Mouse (Mus musculus): ENCODE measurements around the gene Ssxb9. TPM values are rescaled to one million over a fixed set of nuclear protein-coding genes. Genes with fewer than 3 reads are reported as not detected.
"Not testable (repeated sequence)": the region's sequence is repeated elsewhere in the genome, so short reads cannot be mapped to it uniquely, and the experiment has no call there.

The Ssxb9 gene
- not detected in 2 replicates for polyA plus RNA-seq (2016; fragmentation: Nextera tagmentation; extraction: Ambion mirVana)

DNA sequence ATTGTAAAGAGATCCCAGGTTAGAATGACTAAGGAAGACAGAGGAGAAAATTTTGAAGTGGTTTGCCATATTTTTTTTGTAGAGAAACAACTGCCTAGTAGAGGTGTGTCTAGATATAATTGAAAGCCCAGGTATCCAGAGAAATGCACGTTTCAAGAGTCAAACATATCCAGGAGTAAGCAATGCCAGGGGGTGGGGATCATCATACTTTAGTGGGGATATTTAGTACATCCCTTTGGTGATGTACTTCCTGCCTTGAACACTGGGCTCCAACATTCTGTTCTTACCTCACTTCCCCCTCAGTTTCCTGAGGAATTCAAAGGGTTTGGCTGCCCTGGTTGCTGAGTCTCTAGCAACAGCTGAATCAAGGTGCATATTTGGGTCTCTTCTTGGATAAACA is at the start of gene Ssxb9:
Ssxb9 (plus strand) TSS at position 301 of the 400 bp plus-strand sequence.
- not testable (repeated sequence) for H3K36me3 ChIP-seq; H3K9me3 ChIP-seq (replicated peaks); H3K4me2 ChIP-seq; H3K9ac ChIP-seq; H3K4me3 ChIP-seq; H3K4me1 ChIP-seq (replicated peaks); H3K27me3 ChIP-seq (replicated peaks); H3K27ac ChIP-seq (ENCODE audit: poor library complexity, severe bottlenecking); ATAC-seq (ENCODE audit: insufficient number of reproducible peaks, low FRiP score)
- WGBS: 29% methylated on average over 1 of the region's 1 CpGs

DNA sequence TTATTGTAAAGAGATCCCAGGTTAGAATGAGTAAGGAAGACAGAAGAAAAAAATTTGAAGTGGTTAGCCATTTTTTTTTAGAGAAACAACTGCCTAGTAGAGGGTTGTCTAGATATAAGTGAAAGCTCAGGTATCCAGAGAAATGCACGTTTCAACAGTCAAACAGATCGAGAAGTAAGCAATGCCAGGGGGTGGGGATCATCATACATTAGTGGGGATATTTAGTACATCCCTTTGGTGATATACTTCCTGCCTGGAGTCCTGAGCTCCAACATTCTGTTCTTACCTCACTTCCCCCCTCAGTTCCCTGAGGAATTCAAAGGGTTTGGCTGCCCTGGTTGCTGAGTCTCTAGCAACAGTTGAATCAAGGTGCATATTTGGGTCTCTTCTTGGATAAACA is 39.7 kb upstream of the Ssxb9 start, which contains the start of gene Ssxb10:
Ssxb10 (plus strand) TSS at position 301 of the 400 bp plus-strand sequence.
- no peak for ATAC-seq (ENCODE audit: insufficient number of reproducible peaks, low FRiP score)
- Histone ChIP-seq H3K36me3 (no peaks in the 10 kb centered on the region), H3K4me3 (no peak within 1 kb of the TSS), H3K9me3 (replicated peaks) (peaks cover 13% of the 10 kb centered on the region), H3K27me3 (replicated peaks) (no peaks in the 10 kb centered on the region), H3K4me1 (replicated peaks) (no peaks in the 10 kb centered on the region), H3K4me2 (no peak within 1 kb of the TSS), H3K27ac (ENCODE audit: poor library complexity, severe bottlenecking) (no peak within 1 kb of the TSS), H3K9ac (no peak within 1 kb of the TSS)
- WGBS: 51% methylated on average over 2 of the region's 2 CpGs

DNA sequence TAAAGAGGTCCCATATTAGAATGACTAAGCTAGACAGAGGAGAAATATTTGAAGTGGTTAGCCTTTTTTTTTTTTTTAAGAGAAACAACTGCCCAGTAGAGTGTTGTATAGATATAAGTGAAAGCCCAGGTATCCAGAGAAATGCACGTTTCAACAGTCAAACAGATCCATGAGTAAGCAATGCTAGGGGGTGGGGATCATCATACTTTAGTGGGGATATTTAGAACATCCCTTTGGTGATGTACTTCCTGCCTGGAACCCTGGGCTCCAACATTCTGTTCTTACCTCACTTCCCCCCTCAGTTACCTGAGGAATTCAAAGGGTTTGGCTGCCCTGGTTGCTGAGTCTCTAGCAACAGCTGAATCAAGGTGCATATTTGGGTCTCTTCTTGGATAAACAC is 46.2 kb downstream of the Ssxb9 start, which contains the start of gene Ssxb1:
Ssxb1 (plus strand) TSS at position 301 of the 400 bp plus-strand sequence.
- 20% methylated on average over 1 of the region's 1 CpGs for WGBS
- H3K27me3 ChIP-seq (replicated peaks); H3K4me2 ChIP-seq; H3K36me3 ChIP-seq; ATAC-seq (ENCODE audit: insufficient number of reproducible peaks, low FRiP score); H3K4me3 ChIP-seq; H3K9ac ChIP-seq; H3K9me3 ChIP-seq (replicated peaks); H3K4me1 ChIP-seq (replicated peaks); H3K27ac ChIP-seq (ENCODE audit: poor library complexity, severe bottlenecking): not testable (repeated sequence)

Other genes starting within 250 kb of the Ssxb9 start
- gene Wdr13, start 234.1 kb upstream of the Ssxb9 start, polyA plus RNA-seq (2016; fragmentation: Nextera tagmentation; extraction: Ambion mirVana): 26.7 and 28.5 TPM in 2 replicates
- 326 and 330 TPM in 2 replicates for gene Rbm3, start 221.1 kb upstream of the Ssxb9 start, polyA plus RNA-seq (2016; fragmentation: Nextera tagmentation; extraction: Ambion mirVana)
- 9.2 and 11.1 TPM in 2 replicates for gene Tbc1d25, start 190.8 kb upstream of the Ssxb9 start, polyA plus RNA-seq (2016; fragmentation: Nextera tagmentation; extraction: Ambion mirVana)
- gene Ebp, start 173.5 kb upstream of the Ssxb9 start, polyA plus RNA-seq (2016; fragmentation: Nextera tagmentation; extraction: Ambion mirVana): 23.0 and 24.5 TPM in 2 replicates
- 3.0 and 4.3 TPM in 2 replicates for gene Porcn, start 160.5 kb upstream of the Ssxb9 start, polyA plus RNA-seq (2016; fragmentation: Nextera tagmentation; extraction: Ambion mirVana)
- 24.7 and 24.8 TPM in 2 replicates for gene Ftsj1, start 114.6 kb upstream of the Ssxb9 start, polyA plus RNA-seq (2016; fragmentation: Nextera tagmentation; extraction: Ambion mirVana)
- gene Slc38a5, start 95.8 kb upstream of the Ssxb9 start, polyA plus RNA-seq (2016; fragmentation: Nextera tagmentation; extraction: Ambion mirVana): 14.6 and 16.4 TPM in 2 replicates
- not detected in 2 replicates for gene Ssxb10, start 39.6 kb upstream of the Ssxb9 start, polyA plus RNA-seq (2016; fragmentation: Nextera tagmentation; extraction: Ambion mirVana)
- not detected in 2 replicates for gene Ssxb1, start 46.3 kb downstream of the Ssxb9 start, polyA plus RNA-seq (2016; fragmentation: Nextera tagmentation; extraction: Ambion mirVana)
- gene Ssxb2, start 94.7 kb downstream of the Ssxb9 start, polyA plus RNA-seq (2016; fragmentation: Nextera tagmentation; extraction: Ambion mirVana): not detected in 2 replicates
- gene Gm14459, start 158.0 kb downstream of the Ssxb9 start, polyA plus RNA-seq (2016; fragmentation: Nextera tagmentation; extraction: Ambion mirVana): not detected in 2 replicates
- not detected in 2 replicates for gene Ssxb6, start 181.3 kb downstream of the Ssxb9 start, polyA plus RNA-seq (2016; fragmentation: Nextera tagmentation; extraction: Ambion mirVana)
- not detected in 2 replicates for gene Ssxb3, start 224.8 kb downstream of the Ssxb9 start, polyA plus RNA-seq (2016; fragmentation: Nextera tagmentation; extraction: Ambion mirVana)